Mouse (Mus musculus) kidney, postnatal 14 days (tissue): Measurements from ENCODE around the gene Loxl3.
A peak's percentile ranks its signal among the peaks of the same experiment; 100 is the strongest.

Experiments used
- DNase-seq: peaks from one replicate; pipeline ENCODE4 v3.0.0; 2022; ENCODE audit warnings: mixed read lengths

Loxl3 gene

DNA sequence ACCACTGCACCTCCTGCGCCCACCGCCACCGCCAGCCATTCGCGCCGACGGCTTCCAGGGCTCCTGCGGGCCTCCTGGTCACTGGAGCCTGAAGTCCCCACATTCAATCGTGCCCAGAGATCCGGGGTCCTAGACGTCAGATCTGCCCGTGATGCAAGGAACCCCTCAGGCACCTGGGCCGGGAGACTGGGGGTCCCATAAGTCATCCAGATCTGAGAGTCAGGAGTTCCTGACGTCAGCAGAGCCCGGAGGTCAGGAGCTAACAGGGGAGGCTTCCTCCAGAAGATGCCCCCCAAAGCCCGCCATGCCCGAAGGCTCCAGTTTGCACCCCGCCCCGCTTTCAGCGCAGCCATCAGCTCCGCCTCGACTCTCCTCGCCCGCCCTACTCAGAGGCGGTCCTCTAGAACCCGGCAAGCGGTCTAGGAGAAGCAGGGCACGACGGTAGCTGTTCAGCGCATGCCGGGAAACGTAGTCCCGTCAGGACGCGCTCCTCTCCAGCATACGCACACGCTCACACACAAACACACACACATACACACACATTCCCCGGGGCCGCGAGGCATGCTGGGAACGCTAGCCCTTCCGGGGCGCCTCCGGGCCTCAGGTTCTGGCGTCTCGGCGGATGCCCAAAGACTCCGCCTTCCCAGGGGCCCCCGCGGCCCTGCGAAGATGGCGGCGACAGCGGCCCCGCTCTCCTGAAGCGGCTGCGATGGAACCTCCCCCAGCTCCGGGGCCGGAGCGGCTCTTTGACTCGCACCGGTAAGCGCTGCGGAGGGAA, 20.3 kb downstream of the Loxl3 start, which contains the start of gene Aup1:
Gene Aup1, plus strand, starts transcription at position 448 of the 778 bp plus-strand sequence.
- peak; percentile 98 for DNase-seq

DNA sequence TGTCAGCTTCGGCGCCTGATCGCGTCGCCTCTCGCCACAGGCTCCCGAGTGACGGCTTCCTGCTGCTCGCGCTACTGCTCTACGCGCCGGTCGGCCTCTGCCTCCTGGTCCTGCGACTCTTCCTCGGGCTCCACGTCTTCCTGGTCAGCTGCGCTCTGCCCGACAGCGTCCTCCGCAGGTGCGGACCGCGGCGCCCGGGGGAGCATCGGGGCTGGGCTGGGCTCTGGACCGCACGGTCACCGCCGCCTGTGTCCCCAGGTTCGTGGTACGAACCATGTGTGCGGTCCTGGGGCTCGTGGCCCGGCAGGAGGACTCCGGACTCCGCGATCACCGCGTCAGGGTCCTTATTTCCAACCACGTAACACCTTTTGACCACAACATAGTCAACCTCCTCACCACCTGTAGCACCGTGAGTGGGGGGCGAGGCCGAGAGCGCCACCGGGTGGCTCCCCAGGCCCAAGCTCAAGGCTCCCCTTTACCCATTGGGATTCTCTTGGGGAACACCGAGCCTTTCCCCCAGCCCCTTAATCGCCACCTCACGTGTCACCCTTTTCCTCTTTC, 21.0 kb downstream of the Loxl3 start, which contains the start of gene Htra2:
Gene Htra2, minus strand, starts transcription at position 403 of the 561 bp plus-strand sequence.
- no peak for DNase-seq

DNA sequence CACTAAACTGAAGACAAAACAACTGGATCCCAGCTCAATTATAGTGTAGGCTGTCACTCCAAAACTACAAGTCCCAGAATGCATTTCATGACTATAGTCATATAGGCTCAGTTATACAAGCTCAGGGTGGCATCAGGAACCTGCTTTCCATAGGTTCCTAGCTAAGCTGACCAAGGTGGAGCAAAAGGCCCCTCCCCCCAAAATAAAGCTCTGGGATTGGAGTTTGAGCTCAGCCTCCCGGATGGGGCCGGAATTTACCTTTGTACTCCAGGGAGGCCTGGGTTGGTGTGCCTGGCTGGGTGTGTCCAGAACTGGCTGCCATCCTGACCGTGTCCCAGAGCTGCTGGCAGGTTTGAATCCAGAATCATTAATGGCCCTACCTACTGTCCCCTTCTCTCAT, 23.8 kb downstream of the Loxl3 start, which contains the start of gene Dqx1:
Gene Dqx1, plus strand, starts transcription at position 55 of the 400 bp plus-strand sequence.
- DNase-seq = peak; percentile 87

DNA sequence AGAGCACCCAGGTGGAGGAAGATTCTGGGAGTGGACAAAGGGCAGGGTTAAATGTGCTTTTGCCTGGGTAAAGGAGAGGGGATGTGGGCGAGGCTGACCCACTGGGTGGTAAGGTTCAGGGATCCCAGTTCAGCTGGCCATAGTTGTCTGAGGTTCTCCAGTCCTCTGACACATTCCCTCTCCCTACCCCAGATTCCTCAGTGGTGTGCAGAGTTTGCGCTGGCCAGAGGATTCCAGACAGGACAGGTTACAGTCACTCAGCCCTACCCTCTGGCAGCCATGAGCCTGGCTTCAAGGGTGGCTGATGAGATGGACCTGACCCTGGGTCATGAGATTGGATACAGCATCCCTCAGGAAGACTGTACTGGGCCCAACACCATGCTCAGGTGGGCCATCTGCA, 24.8 kb downstream of the Loxl3 start:
- no peak for DNase-seq

DNA sequence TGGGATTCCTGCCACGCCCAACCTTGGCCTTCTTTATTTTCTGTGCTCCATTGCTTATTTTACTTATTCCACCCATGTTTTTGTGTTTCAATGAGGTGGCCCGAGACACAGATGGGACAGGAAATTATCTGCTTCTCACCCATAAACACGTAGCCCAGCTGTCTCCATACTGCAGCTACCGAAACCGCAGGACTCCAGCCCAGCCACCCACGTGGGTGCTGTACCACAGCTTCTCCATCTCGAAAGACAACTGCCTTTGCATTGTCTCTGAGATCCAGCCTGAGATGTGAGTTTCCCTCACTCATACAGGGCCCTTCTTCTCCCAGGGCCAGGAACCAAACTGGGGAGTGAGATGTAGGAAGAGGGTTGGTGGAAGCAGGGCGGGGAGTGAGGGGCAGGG, 32.0 kb downstream of the Loxl3 start:
- DNase-seq = no peak

DNA sequence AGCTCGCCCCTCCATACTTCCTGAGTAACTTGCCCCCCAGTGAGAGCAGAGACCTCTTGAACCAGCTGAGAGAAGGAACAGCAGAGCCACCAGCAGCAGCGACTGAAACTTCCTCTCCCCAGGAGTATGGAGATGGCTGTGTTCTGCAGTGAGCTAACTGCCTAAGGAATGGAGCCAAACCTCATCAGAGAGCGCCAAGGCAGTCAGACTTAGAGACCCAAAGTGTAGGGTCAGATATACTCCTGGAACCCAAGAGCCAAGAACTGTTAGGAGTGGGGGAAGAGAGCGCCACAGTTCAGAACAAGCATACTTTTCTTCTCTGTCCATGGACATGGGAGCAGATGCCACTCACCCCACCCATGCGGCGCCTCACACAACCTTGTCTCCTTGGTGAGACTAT, 32.5 kb downstream of the Loxl3 start:
- DNase-seq = no peak

DNA sequence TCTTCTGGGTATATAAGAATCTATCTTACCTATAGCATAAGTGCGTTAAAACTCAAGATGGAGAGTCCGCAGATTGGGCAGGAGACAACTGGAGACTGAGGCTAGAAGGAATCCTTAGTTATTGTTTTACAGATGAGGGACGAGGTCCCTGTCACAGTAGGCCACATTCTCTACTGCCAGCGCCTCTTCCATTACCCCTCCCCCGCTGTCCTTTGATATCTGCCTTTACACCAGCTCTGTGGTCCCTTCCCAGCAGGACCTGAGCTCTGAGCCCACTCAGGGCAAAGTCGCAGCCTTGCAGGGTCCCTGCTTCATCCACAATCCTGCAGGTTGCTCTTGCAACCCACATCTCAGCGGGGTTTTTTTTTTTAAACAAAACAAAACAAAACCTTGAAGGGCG, 34.2 kb downstream of the Loxl3 start:
- DNase-seq = no peak

DNA sequence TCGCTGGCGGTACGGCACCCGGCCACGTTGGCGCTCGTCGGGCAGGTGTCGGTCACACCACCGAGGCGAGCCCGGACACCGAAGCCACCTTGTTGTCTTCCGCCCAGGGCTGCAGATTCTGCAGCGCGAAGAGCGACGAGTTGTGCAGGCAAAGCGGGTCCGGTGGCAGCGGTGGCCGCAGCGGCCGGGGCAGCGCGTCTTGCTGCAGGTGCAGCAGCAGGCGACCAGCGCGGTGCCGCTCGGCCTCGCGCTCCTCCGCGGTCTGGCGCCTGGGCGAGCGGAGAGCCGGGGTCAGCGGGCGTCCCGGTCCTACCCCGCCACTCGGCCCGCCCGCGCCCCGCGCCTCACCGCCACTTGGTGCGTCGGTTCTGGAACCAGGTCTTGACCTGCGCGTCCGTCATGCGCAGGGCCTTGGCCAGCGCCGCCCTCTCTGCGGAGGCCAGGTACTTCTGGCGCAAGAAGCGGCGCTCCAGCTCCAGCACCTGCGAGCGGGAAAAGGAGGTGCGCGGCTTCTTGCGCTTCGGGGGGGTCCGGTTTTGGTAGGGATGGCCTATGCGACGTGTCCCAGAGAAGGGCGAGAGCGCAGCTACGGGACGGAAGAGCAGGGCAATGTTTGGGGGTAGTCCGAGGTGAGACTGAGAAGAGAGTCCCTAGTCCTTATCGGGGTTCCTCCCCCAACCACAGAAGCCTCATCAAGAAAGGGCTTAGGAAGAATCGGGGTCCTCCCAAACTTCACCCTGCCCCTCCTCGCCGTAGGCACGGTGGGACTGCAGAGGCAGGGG, 34.9 kb downstream of the Loxl3 start:
- DNase-seq = no peak

DNA sequence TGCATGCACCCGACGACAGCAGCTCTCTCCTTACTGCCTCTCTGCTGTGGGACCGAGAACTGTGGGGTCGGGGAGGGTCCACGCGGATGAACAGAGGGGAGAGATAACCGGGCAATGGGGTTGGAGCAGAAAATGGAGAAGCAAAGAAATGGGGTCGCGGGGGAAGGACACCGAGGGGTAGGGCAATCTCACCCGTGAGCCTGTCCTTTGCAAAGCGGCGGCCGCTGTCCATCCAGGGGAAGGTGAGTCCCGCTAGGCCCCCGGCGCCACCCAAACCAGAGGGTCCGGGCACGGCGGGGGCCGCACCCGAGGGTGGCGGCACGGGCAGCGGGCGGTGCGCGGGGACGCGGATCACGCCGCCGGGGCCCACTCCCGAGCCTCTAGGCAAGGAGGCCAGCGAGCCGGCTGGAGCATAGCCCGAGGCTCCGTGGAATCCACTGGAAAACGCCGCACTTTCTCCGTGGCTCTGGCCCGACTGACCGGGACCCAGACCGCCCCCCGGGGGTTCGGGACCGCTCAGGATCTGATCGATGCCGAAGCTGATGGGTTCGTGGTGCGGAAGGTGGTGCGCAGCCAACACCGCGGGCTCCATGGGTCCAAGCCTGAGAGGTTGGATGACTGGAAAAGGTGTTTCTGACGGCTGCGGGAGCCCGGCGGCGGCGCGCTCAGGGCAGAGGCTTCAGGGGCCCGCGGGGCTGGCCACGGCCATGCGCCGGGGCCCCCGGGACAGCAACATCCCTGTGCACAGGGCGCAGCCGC, 35.7 kb downstream of the Loxl3 start:
- no peak for DNase-seq

DNA sequence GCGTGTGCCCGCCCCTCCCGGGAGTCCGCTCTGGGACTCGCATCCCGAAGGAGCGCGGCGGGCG, 36.1 kb downstream of the Loxl3 start, which contains the start of gene Tlx2:
Gene Tlx2, minus strand, starts transcription at position 47 of the 64 bp plus-strand sequence.
- DNase-seq = no peak

DNA sequence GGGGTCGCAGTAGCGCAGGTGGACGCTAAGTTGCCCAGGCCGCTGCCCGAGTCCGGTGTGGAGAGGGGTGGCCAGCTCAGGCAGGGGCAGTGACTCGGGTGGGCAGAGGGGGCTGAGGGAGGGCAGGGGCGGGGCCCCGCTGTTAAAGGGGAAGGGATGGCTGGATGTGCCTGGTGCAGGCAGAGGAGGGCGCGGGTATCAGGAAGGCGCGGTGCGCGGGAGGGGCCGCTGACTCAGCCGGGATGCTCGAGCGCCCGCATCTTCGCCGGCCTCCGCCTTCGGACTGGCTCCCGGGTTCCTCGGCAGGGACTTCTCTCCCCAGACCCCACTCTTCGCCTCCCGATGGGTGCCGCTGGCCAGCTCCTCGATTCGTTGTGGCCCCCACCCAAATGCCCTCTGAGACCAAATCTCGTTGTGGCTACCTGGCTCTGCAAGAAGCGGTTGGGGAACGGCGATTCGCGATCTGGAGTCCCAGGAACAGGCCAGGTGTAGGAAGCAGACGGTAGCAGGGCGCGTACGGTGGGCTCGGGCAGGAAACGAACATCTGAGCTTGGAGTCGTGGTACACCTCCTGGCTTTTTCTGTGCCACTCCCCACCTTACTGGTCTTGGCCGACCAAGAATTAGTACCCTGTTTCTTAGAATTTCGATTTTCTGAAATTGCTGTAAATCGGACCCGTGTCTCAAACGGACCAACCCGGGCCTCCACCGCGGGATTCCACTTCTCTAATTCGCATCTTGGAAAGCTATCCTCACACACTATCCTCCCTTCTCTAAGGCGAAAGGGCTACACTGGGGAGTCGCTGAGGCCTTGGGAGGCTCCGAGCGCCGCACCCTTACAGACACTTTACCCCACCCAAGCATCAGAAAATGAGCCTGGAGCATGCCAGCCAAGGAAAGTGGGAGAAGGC, 36.6 kb downstream of the Loxl3 start:
- DNase-seq = no peak

DNA sequence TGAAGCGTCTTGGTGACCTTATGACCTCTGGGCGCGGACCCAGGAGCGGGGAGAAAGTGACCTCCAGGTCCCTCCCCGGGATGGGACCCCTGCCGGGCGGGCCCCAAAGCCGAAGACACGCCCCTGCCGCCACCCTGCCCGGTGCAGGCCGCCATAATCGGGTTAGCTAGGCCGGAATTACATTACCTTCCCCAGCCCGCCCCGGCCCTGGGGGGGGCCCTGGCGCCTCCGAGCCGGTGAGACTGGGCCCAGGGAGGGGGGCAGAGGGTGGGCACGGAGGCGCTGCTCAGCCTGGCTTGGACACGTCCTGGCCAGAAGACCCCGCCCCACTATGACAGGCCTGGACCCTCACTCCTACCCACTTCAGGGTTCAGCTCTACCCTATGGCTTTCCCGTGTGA, 37.2 kb downstream of the Loxl3 start:
- no peak for DNase-seq

DNA sequence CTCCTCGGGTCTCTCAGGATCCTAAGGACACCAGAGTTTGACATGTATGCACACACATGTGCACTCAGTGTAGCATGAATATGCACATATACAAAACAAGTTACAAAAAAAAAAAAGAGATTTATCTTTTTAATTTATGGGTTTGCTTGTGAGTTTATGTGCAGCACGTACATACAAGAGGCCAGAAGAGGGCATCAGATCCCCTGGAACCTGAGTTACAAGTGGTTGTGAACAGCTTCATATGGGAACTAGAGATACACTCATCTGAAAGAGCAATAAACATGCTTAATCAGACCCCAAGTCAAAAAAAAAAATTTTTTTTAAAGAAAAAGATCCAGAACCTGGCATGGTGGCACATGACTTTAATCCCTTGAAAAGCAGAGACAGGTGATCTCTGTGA, 41.0 kb downstream of the Loxl3 start:
- DNase-seq = no peak

DNA sequence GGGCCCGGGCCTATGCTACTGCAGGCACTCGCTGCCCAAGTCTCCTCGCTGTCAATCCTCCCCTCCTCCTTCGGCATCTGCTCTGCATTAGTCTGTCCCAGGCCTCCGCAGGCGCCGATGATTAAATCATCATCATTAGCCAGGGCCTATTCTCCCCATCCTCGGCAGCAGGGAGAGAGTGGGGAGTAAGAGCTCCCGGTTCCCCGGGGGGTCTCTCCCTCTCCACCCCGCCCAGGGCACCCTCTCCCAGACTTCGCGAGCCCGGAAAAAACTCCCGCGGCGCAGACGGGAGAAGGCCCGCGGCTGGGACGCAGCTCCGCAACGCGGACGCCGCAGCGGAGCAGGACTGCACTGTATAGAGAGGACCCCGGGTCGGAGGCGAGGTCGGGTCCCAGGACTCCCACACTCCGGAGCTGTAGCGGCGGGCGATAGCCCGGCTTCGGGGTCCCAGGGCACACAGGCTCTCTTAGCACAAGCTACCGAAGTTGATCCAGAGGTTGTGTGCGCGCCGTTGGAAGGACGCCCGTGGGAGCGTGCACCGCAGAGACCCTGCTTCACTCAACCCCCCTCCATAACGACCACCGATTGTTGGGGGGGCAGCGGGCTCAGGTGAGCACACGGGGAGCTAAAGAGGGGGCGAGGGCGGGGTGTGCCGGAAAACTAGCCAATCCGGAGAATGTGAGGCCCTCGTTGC, 43.8 kb downstream of the Loxl3 start, which contains the start of gene Pcgf1:
Gene Pcgf1, plus strand, starts transcription at position 240 of the 694 bp plus-strand sequence.
- no peak for DNase-seq

DNA sequence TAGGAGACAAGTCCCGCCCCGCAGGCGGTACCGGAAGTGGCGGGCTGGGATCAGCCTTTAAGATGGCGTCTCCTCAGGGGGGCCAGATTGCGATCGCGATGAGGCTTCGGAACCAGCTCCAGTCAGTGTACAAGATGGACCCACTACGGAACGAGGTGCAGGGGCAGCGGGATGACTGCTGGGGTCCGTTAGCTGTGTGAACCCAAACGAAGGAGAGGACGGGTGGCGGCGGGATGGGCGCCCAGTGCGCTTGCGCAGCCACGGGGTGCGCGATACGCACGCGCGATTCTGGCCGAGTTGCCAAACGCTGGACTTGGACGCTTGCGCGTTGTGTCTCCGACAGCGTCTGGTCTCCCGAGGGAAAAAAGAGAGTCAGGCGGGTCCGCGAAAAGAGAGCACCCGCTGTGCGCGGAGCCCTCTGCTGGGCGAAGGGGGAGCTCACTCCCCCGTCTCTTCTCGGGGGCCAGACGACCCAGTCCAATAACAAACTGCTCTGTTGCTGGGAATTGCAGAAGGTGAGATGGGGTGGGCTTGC, 44.4 kb downstream of the Loxl3 start:
- peak; percentile 99 for DNase-seq

DNA sequence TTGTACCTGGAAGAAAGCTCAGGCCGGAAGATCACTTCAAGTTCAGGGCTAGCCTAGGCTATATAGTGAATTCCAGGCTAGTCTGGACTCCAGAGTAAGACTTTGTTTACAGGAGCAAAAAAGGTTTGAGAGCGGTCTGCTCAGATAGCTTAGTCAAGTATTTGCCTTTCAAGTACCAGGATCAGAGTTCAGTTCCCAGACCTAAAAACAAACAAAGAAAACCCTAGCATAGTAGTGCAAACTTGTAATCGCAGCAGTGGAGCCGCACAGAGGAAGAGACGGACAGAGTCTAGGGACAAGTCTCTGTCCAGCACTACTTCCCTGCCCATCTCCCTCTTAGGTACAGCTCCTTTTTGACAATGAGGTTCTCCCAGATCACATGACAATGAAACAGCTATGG, 46.2 kb downstream of the Loxl3 start:
- no peak for DNase-seq

DNA sequence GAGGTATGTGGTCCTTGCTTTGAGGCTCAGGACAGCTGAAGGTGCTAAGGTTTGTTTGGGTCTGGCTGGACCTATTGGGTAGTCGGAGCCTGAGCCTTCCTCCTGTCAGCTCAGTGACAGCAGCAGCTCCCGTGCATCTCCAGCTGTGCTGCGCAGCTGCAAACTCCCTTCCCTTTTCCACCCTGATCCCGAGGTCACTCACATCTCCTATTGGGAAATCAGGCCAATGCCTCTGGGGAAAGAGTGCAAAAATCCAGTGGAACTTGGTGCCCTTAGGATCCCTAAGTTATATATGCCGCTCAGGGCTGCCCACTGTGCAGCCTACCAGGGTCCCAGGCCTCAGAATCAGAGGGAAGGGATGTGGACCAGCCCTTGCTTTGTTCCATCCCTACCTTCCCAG, 49.5 kb downstream of the Loxl3 start:
- no peak for DNase-seq

DNA sequence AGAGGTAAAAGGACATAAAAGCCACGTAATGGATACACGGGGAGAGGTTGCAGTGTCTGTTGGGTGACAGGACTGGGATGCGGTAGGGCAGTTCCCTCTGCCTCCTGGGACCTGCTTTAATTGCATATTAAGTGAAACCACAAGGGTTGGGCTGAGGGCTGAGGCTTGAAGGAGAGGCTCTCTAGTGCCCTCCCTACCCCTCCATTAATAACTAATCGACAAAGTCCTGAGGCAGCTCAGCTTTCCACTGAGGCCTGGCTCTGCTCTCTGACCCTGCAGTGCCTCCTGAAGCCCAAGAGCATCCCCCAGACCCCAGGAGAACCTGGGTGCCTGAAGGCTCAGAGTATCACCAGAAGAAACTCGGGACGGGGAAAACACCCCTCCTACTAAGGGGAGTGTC, 50.5 kb downstream of the Loxl3 start:
- DNase-seq = peak; percentile 15

DNA sequence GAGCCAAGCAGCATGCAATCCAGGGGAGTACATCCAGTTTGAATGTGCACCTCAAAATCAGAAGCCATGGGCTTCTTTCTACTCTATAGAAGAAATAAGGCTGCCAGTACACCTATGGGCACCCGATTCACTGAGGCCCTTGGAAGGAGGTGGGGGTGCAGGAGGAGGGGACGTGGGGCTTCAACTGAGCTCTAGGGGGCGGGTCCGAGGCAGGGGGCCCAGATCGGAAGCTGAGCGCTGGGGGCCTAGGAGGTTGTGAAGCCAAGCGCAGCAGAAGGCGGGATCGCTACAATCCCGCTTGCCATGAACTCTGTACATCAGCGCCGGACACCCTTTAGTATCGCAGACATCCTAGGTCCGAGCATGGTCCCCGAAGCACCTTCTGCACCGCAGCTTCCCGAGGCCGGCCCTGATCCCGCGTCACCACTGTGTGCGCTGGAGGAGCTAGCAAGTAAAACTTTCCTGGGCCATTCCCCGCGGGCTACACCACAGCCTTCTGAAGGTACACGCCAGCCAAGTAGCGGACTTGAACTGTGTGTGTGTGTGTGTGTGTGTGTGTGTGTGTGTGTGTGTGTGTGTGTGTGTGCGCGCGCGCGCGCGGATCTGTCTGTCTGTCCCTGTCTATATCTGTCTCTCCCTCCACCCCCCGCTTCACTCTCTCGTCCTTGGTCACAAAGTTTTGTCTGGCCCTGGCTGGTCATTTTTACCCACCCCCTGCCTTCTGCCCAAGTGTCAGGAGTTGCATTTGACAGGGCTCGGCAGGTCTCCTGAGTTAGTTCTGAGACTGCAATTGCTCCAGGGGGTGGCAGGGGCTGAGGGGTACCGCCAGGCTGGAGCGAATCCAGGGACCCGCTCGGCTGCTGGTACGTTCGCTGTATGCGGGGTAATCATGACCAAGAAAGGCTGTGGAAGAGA, 52.4 kb downstream of the Loxl3 start, which contains the start of gene Lbx2:
Gene Lbx2, plus strand, starts transcription at position 247 of the 915 bp plus-strand sequence.
- DNase-seq = no peak
